ENCODE assay signal across 9 mouse cellular contexts in the genomic region with DNA sequence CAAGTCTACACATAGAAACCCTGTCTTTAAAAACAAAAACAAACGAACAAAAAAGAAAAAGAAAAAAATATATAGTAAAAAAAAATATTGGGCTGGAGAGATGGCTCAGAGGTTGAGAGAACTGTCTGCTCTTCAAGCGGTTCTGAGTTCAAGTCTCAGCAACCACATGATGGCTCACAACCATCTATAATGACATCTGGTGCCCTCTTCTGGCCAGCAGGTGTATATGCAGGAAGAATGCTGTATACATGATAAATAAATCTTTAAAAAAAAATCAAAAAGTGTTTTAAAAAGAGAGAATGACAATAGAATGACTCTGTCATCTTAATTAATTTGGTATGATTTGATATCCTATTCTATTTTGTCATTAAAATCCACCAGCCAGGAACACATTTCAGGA. TPM values are rescaled to one million over a fixed set of nuclear protein-coding genes. Genes with fewer than 3 reads are reported as not detected.
DNase-seq lines count a peak whose midpoint lies in the region; ATAC-seq and TF ChIP-seq lines count a peak whose summit lies in the region.
"Had no signal": no experiment of that assay in that cellular context is flagged by ENCODE, and none has a peak within 500 bp of the region (broad histone marks: within the 10 kb centered on the region; RNA-seq: fewer than 3 reads in every experiment).

No protein-coding gene starts in this region.

- no peaks in the 10 kb centered on the region for H3K4me1 ChIP-seq in hindbrain, embryonic 11.5 days (replicated peaks; ENCODE audit: control insufficient read depth, insufficient read depth, low read length)
- H3K4me1 ChIP-seq in hindbrain, embryonic 16.5 days (ENCODE audit: control insufficient read depth, insufficient read depth, low read depth, low read length): peaks cover 9% of the 10 kb centered on the region
- H3K4me1 ChIP-seq in testis, adult 2 months (ENCODE audit: control insufficient read depth, insufficient read depth, low read length): peaks cover 2% of the 10 kb centered on the region

- TF ChIP-seq POLR2A in testis, adult 2 months (IDR thresholded peaks at IDR 0.05; ENCODE audit: control insufficient read depth, low read depth, low read length): no peak

- no peaks in the 10 kb centered on the region for H3K9me3 ChIP-seq in hindbrain, embryonic 11.5 days (ENCODE audit: control insufficient read depth, low read length)
- no peaks in the 10 kb centered on the region for H3K9me3 ChIP-seq in hindbrain, embryonic 16.5 days (ENCODE audit: control insufficient read depth, low read length)
- H3K9me3 ChIP-seq: embryonic facial prominence, embryonic 15.5 days had no signal

- whole genome bisulfite sequencing in hindbrain, embryonic 11.5 days: 62% methylated on average over 2 of the region's 2 CpGs
- WGBS in hindbrain, embryonic 16.5 days: 69% methylated on average over 2 of the region's 2 CpGs

- H3K27ac ChIP-seq in hindbrain, embryonic 11.5 days (ENCODE audit: low read depth, low read length): no peak overlapping the region
- no peak overlapping the region for H3K27ac ChIP-seq in hindbrain, embryonic 16.5 days (ENCODE audit: low read depth, low read length)
- H3K27ac ChIP-seq in testis, adult 2 months (ENCODE audit: control insufficient read depth, insufficient read depth, low read depth, low read length): no peak overlapping the region

- no peak for ATAC-seq in hindbrain, embryonic 11.5 days (ENCODE audit: low FRiP score)
- ATAC-seq in hindbrain, embryonic 16.5 days: no peak

- no peak for TF ChIP-seq CTCF in testis, adult 2 months (IDR thresholded peaks at IDR 0.05; ENCODE audit: control insufficient read depth, insufficient read depth, insufficient replicate concordance, low read depth, low read length)

- no peak overlapping the region for H3K4me2 ChIP-seq in hindbrain, embryonic 11.5 days (replicated peaks; ENCODE audit: low read depth, low read length)
- H3K4me2 ChIP-seq in hindbrain, embryonic 16.5 days (ENCODE audit: low read length): no peak overlapping the region

- intact Hi-C loops in heart, postnatal 25 days (cut with DNase I): loop anchor here (5.0 kb wide), 1 partner anchor 43 kb away; no protein-coding TSS in a partner anchor

- peak; percentile 25 for DNase-seq in hindbrain, embryonic 11.5 days (ENCODE audit: low spot score)
- no peak for DNase-seq in testis, postnatal 10 days (ENCODE audit: low spot score)
- DNase-seq in T-cell, adult 2 months (ENCODE audit: low spot score): peak; percentile 24
- DNase-seq in thymus, postnatal 14 days: peak; percentile 49
- DNase-seq in yolk sac, embryonic 10.5 days (ENCODE audit: low spot score): no peak
- DNase-seq in heart, postnatal 25 days (ENCODE audit: low spot score): no peak

- H3K4me3 ChIP-seq in hindbrain, embryonic 11.5 days (ENCODE audit: low read depth, low read length): no peak overlapping the region
- H3K4me3 ChIP-seq in hindbrain, embryonic 16.5 days (ENCODE audit: low read length): no peak overlapping the region
- H3K4me3 ChIP-seq in testis, adult 2 months (ENCODE audit: control insufficient read depth, low read depth, low read length): peak overlapping the region; percentile 79

- no peak overlapping the region for H3K9ac ChIP-seq in hindbrain, embryonic 11.5 days (ENCODE audit: low read depth, low read length)
- no peak overlapping the region for H3K9ac ChIP-seq in hindbrain, embryonic 16.5 days (ENCODE audit: low read depth, low read length)
- H3K9ac ChIP-seq: embryonic facial prominence, embryonic 15.5 days had no signal

- H3K27me3 ChIP-seq in hindbrain, embryonic 11.5 days (ENCODE audit: control insufficient read depth, insufficient read depth, low read length): no peaks in the 10 kb centered on the region
- H3K27me3 ChIP-seq in hindbrain, embryonic 16.5 days (replicated peaks; ENCODE audit: control insufficient read depth, insufficient read depth, low read length): no peaks in the 10 kb centered on the region
- H3K27me3 ChIP-seq in testis, adult 2 months (ENCODE audit: control insufficient read depth, insufficient read depth, low read length): no peaks in the 10 kb centered on the region
- H3K27me3 ChIP-seq: embryonic facial prominence, embryonic 15.5 days had no signal

- H3K36me3 ChIP-seq in hindbrain, embryonic 11.5 days (ENCODE audit: control insufficient read depth, insufficient read depth, low read length): no peaks in the 10 kb centered on the region
- H3K36me3 ChIP-seq in hindbrain, embryonic 16.5 days (ENCODE audit: control insufficient read depth, insufficient read depth, low read length): no peaks in the 10 kb centered on the region
- H3K36me3 ChIP-seq in testis, adult 2 months (ENCODE audit: control insufficient read depth, insufficient read depth, low read length): no peaks in the 10 kb centered on the region; the same call in 1 of the 2 replicates

RNA-seq across cellular contexts. Expression of gene Ift122, which starts 1.2 kb away (rescaled TPM):
- 22.5 and 26.8 TPM in 2 replicates for polyA plus RNA-seq in hindbrain, embryonic 11.5 days (2014; fragmentation: Nextera tagmentation; extraction: Ambion mirVana)
- 31.4 and 33.0 TPM in 2 replicates for polyA plus RNA-seq in hindbrain, embryonic 16.5 days (2015; fragmentation: Nextera tagmentation; extraction: Ambion mirVana)
- 126 and 128 TPM in 2 replicates for polyA plus RNA-seq in testis, adult 2 months (2012; rRNA removed)
- 10 to 100 TPM; 11.4 to 11.7 TPM for total RNA-seq in heart, postnatal 25 days (2021)

RNA-seq across cellular contexts. Expression of gene Mbd4, which starts 1.3 kb away (rescaled TPM):
- polyA plus RNA-seq in hindbrain, embryonic 11.5 days (2014; fragmentation: Nextera tagmentation; extraction: Ambion mirVana): 22.2 and 24.5 TPM in 2 replicates
- 11.1 and 11.4 TPM in 2 replicates for polyA plus RNA-seq in hindbrain, embryonic 16.5 days (2015; fragmentation: Nextera tagmentation; extraction: Ambion mirVana)
- 6.3 and 7.6 TPM in 2 replicates for polyA plus RNA-seq in testis, adult 2 months (2012; rRNA removed)
- 1 to 10 TPM in 1 of 2 experiments, under 1 TPM in 1; 0.95 to 1.2 TPM for total RNA-seq in heart, postnatal 25 days (2021)

RNA-seq across cellular contexts. Expression of gene Efcab12, which starts 16.2 kb away (rescaled TPM):
- polyA plus RNA-seq in hindbrain, embryonic 11.5 days (2014; fragmentation: Nextera tagmentation; extraction: Ambion mirVana): 2.1 TPM in 2 replicates
- polyA plus RNA-seq in hindbrain, embryonic 16.5 days (2015; fragmentation: Nextera tagmentation; extraction: Ambion mirVana): 2.2 and 3.1 TPM in 2 replicates
- 26.2 and 27.6 TPM in 2 replicates for polyA plus RNA-seq in testis, adult 2 months (2012; rRNA removed)
- under 1 TPM; 0.39 to 0.49 TPM for total RNA-seq in heart, postnatal 25 days (2021)

RNA-seq across cellular contexts. Expression of gene Rpl32, which starts 45.9 kb away (rescaled TPM):
- polyA plus RNA-seq in hindbrain, embryonic 11.5 days (2014; fragmentation: Nextera tagmentation; extraction: Ambion mirVana): 1,766 and 1,778 TPM in 2 replicates
- 854 and 884 TPM in 2 replicates for polyA plus RNA-seq in hindbrain, embryonic 16.5 days (2015; fragmentation: Nextera tagmentation; extraction: Ambion mirVana)
- polyA plus RNA-seq in testis, adult 2 months (2012; rRNA removed): 597 and 654 TPM in 2 replicates
- 100 to 1,000 TPM; 575 to 621 TPM for total RNA-seq in heart, postnatal 25 days (2021)

Comparison
In these comparisons a context has a peak if more than half of its experiments do, and no peak if none do; other contexts are left out.
1. DNase-seq: peak in hindbrain, embryonic 11.5 days (single experiment), T-cell, adult 2 months (single experiment) and thymus, postnatal 14 days (single experiment); none in testis, postnatal 10 days (single experiment), yolk sac, embryonic 10.5 days (single experiment) and heart, postnatal 25 days (single experiment).